In the genomic region with DNA sequence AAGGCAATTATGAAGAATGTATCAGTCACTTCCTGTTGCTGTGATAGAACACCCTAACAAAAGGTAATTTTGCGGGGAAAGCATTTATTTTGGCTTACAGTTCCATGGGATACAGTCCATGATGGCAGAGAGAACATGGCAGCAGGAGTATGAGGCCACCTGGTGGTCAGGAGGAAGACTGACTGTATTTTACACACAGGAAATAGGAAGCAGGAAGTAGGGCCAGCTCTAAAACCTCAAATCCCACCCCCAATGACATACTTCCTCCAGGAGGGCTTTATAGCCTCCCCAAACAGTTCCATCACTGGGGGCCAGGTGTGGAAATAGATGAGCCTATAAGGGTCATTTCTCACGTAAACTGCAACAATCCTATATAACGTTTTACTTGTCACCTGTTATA, we compare ENCODE assay signal across 23 mouse cellular contexts. TPM values are rescaled to one million over a fixed set of nuclear protein-coding genes. Genes with fewer than 3 reads are reported as not detected.
DNase-seq lines count a peak whose midpoint lies in the region; ATAC-seq and TF ChIP-seq lines count a peak whose summit lies in the region.
"Had no signal": no experiment of that assay in that cellular context is flagged by ENCODE, and none has a peak within 500 bp of the region (broad histone marks: within the 10 kb centered on the region; RNA-seq: fewer than 3 reads in every experiment).

No protein-coding gene starts in this region.

- no peak for ATAC-seq in liver, embryonic 14.5 days (ENCODE audit: insufficient read depth)
- peak; percentile 49 for ATAC-seq in CD4-positive, CD25-positive, alpha-beta regulatory T cell, adult 4 months
- peak; percentile 44 for ATAC-seq in megakaryocyte progenitor cell, adult 5-6 weeks (replicated peaks; ENCODE audit: poor library complexity)
- no peak for ATAC-seq in erythroid progenitor cell, adult 5-6 weeks (replicated peaks; ENCODE audit: low FRiP score, poor library complexity, severe bottlenecking)

- no peaks in the 10 kb centered on the region for H3K27me3 ChIP-seq in liver, embryonic 14.5 days (ENCODE audit: control insufficient read depth, insufficient read depth, low read length)
- no peaks in the 10 kb centered on the region for H3K27me3 ChIP-seq in MEL (ENCODE audit: control insufficient read depth in 1 of 2, insufficient read depth in 2 of 2, low read length in 2 of 2)
- H3K27me3 ChIP-seq: hindbrain, embryonic 15.5 days; lung, embryonic 15.5 days; megakaryocyte, embryonic 14.5 days had no signal

- no peak overlapping the region for H3K27ac ChIP-seq in liver, embryonic 14.5 days
- H3K27ac ChIP-seq in MEL (ENCODE audit: control insufficient read depth, low read depth, low read length), result no peak overlapping the region
- H3K27ac ChIP-seq: embryonic facial prominence, embryonic 10.5 days; heart, embryonic 10.5 days; hindbrain, embryonic 15.5 days; lung, embryonic 15.5 days had no signal

- H3K79me2 ChIP-seq in MEL (ENCODE audit: control insufficient read depth, insufficient read depth, low read length, poor library complexity), result no peaks in the 10 kb centered on the region

- no peak for DNase-seq in liver, embryonic 14.5 days (ENCODE audit: low read depth in 3 of 3, low spot score in 3 of 3)
- DNase-seq in liver (no peak), MEL (ENCODE audit: low read depth, low spot score) (peak; percentile 34)
- no peak for DNase-seq in retina, embryonic 14.5 days (ENCODE audit: low spot score)
- DNase-seq in testis, postnatal 10 days (ENCODE audit: low spot score), result no peak
- DNase-seq: adrenal gland, adult 8-10 months; cerebellum, postnatal 25 days; gastrocnemius, postnatal 10 days; heart, postnatal 10 days; kidney, adult 11 months; kidney, postnatal 25 days; thymus, postnatal 14 days had no signal

- peak; percentile 20 for TF ChIP-seq RAD21 in MEL (IDR thresholded peaks at IDR 0.05; ENCODE audit: low read depth, low read length)

- H3K36me3 ChIP-seq in liver, embryonic 14.5 days (replicated peaks; ENCODE audit: control insufficient read depth, insufficient read depth, low read depth), result no peaks in the 10 kb centered on the region
- no peaks in the 10 kb centered on the region; a peak in 2 of 4 replicates for H3K36me3 ChIP-seq in MEL (ENCODE audit: control insufficient read depth in 1 of 2, insufficient read depth in 2 of 2, low read length in 2 of 2)
- H3K36me3 ChIP-seq: embryonic facial prominence, embryonic 10.5 days; heart, embryonic 10.5 days; hindbrain, embryonic 15.5 days; lung, embryonic 15.5 days had no signal

- TF ChIP-seq EP300 in liver, embryonic 14.5 days (IDR thresholded peaks at IDR 0.05; ENCODE audit: low read depth), result no peak
- TF ChIP-seq EP300 in MEL (IDR thresholded peaks at IDR 0.05; ENCODE audit: low read depth in 1 of 2, low read length in 2 of 2), result no peak

- no peak overlapping the region for H3K4me3 ChIP-seq in liver, embryonic 14.5 days (ENCODE audit: insufficient read depth in 1 of 2, low read depth in 2 of 2, low read length in 2 of 2)
- H3K4me3 ChIP-seq in MEL (ENCODE audit: control insufficient read depth in 1 of 2, insufficient read depth in 1 of 2, low read depth in 2 of 2, low read length in 2 of 2), result no peak overlapping the region
- H3K4me3 ChIP-seq: embryonic facial prominence, embryonic 10.5 days; erythroblast, embryonic 14.5 days; heart, embryonic 10.5 days; hindbrain, embryonic 15.5 days; lung, embryonic 15.5 days; megakaryocyte, embryonic 14.5 days had no signal

- H3K9ac ChIP-seq in liver, embryonic 14.5 days (replicated peaks), result no peak overlapping the region
- no peak overlapping the region for H3K9ac ChIP-seq in MEL (ENCODE audit: control insufficient read depth, low read depth, low read length, poor library complexity, severe bottlenecking)
- H3K9ac ChIP-seq: hindbrain, embryonic 15.5 days; lung, embryonic 15.5 days had no signal

- TF ChIP-seq CTCF in liver, embryonic 14.5 days (IDR thresholded peaks at IDR 0.05; ENCODE audit: low read depth), result peak; percentile 41
- peak; percentile 14 to 43 (median 24); a peak in 4 of 6 replicates for TF ChIP-seq CTCF in MEL (IDR thresholded peaks at IDR 0.05 in 2 of 3, conservative IDR thresholded peaks at IDR 0.05 in 1 of 3; ENCODE audit: control insufficient read depth in 1 of 3, insufficient read depth in 1 of 3, low read depth in 2 of 3, low read length in 3 of 3, poor library complexity in 1 of 3, severe bottlenecking in 1 of 3)

- H3K4me2 ChIP-seq in liver, embryonic 14.5 days (ENCODE audit: low read depth), result no peak overlapping the region
- H3K4me2 ChIP-seq: hindbrain, embryonic 15.5 days; lung, embryonic 15.5 days had no signal

- no peak for TF ChIP-seq POLR2A in MEL (IDR thresholded peaks at IDR 0.05; ENCODE audit: control insufficient read depth in 1 of 2, insufficient read depth in 1 of 2, low read depth in 1 of 2, low read length in 2 of 2, poor library complexity in 1 of 2)

- no peaks in the 10 kb centered on the region for H3K4me1 ChIP-seq in liver, embryonic 14.5 days (replicated peaks; ENCODE audit: control insufficient read depth in 2 of 2, insufficient read depth in 2 of 2, low read length in 1 of 2)
- H3K4me1 ChIP-seq in MEL (ENCODE audit: control insufficient read depth in 1 of 2, insufficient read depth in 2 of 2, low read length in 2 of 2), result peaks cover 0 to 9% of the 10 kb centered on the region in 2 experiments; a peak in 2 of 4 replicates
- H3K4me1 ChIP-seq: embryonic facial prominence, embryonic 10.5 days; heart, embryonic 10.5 days; hindbrain, embryonic 15.5 days; lung, embryonic 15.5 days; megakaryocyte, embryonic 14.5 days had no signal

- no peaks in the 10 kb centered on the region for H3K9me3 ChIP-seq in liver, embryonic 14.5 days (ENCODE audit: control insufficient read depth, low read length)
- no peaks in the 10 kb centered on the region for H3K9me3 ChIP-seq in MEL (replicated peaks; ENCODE audit: insufficient read depth, low read length)
- H3K9me3 ChIP-seq: embryonic facial prominence, embryonic 10.5 days; heart, embryonic 10.5 days; hindbrain, embryonic 15.5 days; lung, embryonic 15.5 days had no signal

- WGBS in liver, embryonic 14.5 days (ENCODE audit: insufficient replicate concordance), result 77% methylated on average over 3 of the region's 3 CpGs

TF ChIP-seq in MEL, 35 proteins besides CTCF, POLR2A, EP300 and RAD21:
- TF ChIP-seq HCFC1 (IDR thresholded peaks at IDR 0.05; ENCODE audit: low read depth, low read length) (peak; percentile 36; the same call in 1 of the 2 replicates), ZNF384 (IDR thresholded peaks at IDR 0.05; ENCODE audit: low read depth, low read length) (no peak), SMC3 (IDR thresholded peaks at IDR 0.05; ENCODE audit: low read depth, low read length) (peak; percentile 29; the same call in 1 of the 2 replicates), TBP (IDR thresholded peaks at IDR 0.05; ENCODE audit: low read depth, low read length) (no peak)

RNA-seq across cellular contexts. Expression of a gene that starts 39.8 kb away (rescaled TPM):
- not detected in 2 replicates for polyA plus RNA-seq in liver, embryonic 14.5 days (2012; rRNA removed)
- not detected in 2 replicates for polyA plus RNA-seq in liver, embryonic 14.5 days (2014; fragmentation: Nextera tagmentation; extraction: Ambion mirVana)
- under 1 TPM; 0.27 to 0.95 TPM for polyA plus RNA-seq in CD4-positive, CD25-positive, alpha-beta regulatory T cell, adult 4 months (2017; shearing (Covaris generic))
- total RNA-seq in MEL (2012; rRNA removed), result not detected in 2 replicates
- polyA plus RNA-seq in MEL (2012; ENCODE audit: insufficient read depth in 1 of 2, insufficient read length in 2 of 2, low read depth in 1 of 2, low replicate concordance in 2 of 2, missing spikeins in 1 of 2), result not detected
- 0.10 and 0.12 TPM in 2 replicates for total RNA-seq in megakaryocyte progenitor cell, adult 5-6 weeks (2015)
- 0.37 TPM in 1 of 2 replicates, not detected in the other for total RNA-seq in megakaryocyte progenitor cell, adult 5-6 weeks (2017)
- total RNA-seq in erythroid progenitor cell, adult 5-6 weeks (2015; ENCODE audit: low replicate concordance), result not detected in 2 replicates
- 0.26 TPM in 1 of 2 replicates, not detected in the other for total RNA-seq in erythroid progenitor cell, adult 5-6 weeks (2017; ENCODE audit: low replicate concordance)
- polyA plus RNA-seq: erythroblast, embryonic 14.5 days; heart, embryonic 10.5 days; neural tube, embryonic 11.5 days; spleen, adult 2 months had no signal

Comparison
In these comparisons a context has a peak if more than half of its experiments do, and no peak if none do; other contexts are left out.
1. ATAC-seq: peak in CD4-positive, CD25-positive, alpha-beta regulatory T cell, adult 4 months (single experiment) and megakaryocyte progenitor cell, adult 5-6 weeks (single experiment); none in liver, embryonic 14.5 days (single experiment) and erythroid progenitor cell, adult 5-6 weeks (single experiment).